Mouse (Mus musculus) thymus, postnatal 4 days (tissue): ENCODE results near the gene Gal3st2b.
"Not testable (repeated sequence)": the region's sequence is repeated elsewhere in the genome, so short reads cannot be mapped to it uniquely, and the experiment has no call there.

ENCODE experiments used
- DNase-seq: peaks from one replicate; pipeline ENCODE4 v3.0.0; 2021

Gal3st2b gene

DNA sequence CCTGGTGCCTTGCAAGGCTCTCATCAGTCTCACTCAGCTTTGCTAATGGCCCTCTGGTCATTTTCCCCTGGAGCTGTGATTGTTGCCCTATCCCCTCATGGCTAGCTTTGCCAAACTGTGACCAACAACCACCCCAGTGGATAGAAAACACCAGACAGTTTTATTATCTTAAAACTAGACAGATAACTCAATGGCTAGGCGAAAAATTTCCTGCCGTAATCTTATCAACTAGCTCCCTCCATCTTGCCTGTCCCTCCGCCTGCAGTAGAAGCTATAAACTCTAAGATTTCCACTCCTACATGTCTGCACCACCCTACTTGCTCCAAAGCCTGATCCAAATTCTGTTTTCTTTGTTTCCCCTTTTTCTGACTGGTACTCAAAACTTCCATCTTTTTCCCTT, 68.1 kb downstream of the Gal3st2b start:
- no peak for DNase-seq

GRCm38 (mm10) chr1:93988786-93989185, 70.7 kb downstream of the Gal3st2b start:
- no peak for DNase-seq

- not testable (repeated sequence) for DNase-seq
Measured at GRCm38 (mm10) chr1:93990209-93990608, 72.1 kb downstream of the Gal3st2b start, which contains the start of gene Gal3st2c. TSS of gene Gal3st2c (plus strand) at chr1:93990509.

- not testable (repeated sequence) for DNase-seq
Measured at GRCm38 (mm10) chr1:93991068-93991467, 73.0 kb downstream of the Gal3st2b start.

GRCm38 (mm10) chr1:93991491-93991890, 73.4 kb downstream of the Gal3st2b start:
- not testable (repeated sequence) for DNase-seq
